Mouse (Mus musculus) thymus, postnatal 25 days (tissue): ENCODE measurements around the gene Scrn3.

ENCODE experiments used
- DNase-seq: peaks from one replicate; pipeline ENCODE4 v3.0.0; 2022

The Scrn3 gene

DNA sequence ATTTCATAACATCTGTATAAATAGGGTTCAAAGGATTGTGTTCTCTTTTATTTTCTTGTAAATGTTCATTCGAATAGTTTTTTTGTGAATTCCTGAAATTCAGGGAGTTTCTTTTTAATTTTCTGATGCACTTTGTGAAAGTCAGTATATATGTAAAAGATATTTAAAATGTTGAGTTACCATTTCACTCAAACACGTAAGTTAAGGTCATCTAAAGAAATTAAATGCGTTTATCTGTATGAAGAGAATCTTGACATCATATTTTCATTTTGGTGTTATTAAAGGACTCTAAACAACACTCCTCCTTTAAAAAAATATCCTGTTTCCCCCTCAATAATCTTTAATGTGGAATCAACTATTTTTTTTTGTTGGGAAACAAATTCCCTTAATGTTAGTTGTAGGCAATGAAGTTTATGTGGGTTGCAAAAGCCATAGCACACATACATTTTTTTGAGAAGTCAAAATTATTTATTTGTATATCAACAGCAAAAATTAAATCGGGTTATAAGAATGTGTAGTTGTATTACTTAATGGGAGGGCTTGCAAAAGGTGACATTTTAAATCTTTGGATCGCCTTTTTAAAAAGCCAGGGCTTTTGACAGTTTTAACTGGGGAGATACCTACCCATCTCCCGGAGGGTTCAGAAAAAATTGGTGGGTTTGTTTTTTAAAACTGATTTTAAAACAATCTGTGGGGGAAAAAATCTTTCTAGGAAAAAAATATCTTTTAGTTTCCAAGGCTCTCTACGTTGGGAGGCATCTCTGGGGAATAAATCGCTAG lies 37.0 kb upstream of the Scrn3 start:
- no peak for DNase-seq

DNA sequence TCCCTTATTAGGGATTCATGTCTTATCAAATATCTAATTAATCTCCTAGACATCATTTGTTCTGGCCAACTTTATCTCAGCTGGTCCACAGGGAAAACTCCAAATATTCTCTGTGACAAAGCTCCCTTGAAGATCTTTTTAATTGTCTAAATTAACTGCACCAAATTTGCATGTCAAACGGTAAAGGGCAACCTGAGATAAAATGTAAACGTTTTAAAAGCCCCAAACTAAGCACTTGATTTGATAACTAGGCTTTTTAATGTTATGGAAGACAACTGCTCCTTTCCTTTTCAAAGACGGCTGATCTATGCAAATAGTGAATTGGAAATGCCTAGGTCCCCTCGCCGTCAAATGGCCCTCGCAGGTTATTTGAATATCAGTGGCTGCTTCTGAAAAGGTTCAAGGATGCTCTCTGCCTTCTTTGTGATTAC lies 36.2 kb upstream of the Scrn3 start:
- peak; percentile 33 for DNase-seq

DNA sequence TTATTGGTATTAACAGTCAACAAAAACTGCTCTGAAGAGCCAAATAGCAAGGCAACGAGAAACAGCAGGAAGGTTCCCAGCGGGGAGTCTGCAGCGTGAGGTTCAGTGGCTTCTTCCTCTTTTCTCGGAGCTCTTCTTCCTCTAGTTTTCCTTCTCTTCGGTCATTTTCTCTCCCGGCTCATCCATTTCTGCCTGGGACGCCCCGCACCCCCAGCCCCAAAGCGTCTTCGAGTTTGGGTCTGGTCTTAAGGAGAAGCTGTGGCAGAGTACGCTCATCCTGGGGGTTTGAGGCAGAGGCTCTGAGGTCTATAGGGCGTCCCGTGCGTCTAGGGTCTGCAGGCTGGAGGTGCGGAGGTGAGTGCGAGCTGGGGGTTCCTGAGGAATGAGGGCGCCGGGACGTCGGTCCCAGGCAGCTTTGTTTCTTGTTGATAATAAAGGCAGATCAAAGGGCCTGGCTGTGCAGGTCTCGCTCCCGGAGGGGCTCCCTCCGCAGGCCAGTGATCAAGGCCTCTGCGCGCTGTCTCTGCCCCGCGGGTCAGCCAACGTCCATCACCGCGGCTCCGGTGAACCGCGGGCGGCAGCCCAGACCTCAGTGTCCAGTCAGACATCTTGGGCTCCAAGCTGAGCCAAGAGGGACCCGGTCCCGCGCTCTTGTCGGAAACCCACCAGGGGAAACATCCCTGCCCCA lies 35.2 kb upstream of the Scrn3 start:
- peak; percentile 36 for DNase-seq

DNA sequence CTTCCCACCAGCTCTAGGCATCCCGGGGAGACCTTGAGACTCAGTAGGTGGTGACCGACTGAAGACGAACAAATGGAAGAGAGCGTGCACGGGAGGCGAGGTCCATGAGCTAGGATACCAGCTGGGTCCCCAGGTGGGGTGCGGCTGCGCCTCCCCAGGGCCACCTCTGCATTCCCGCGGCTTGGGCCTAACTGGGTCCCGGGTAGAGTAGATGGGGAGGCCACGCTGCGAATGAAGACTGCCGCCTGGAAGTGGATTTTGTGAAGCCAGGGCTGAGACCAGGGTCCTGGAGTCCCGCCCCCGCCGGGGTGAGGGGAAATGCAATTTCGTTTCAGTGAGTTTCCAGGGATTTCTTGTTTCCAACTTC lies 34.7 kb upstream of the Scrn3 start:
- peak; percentile 24 for DNase-seq

DNA sequence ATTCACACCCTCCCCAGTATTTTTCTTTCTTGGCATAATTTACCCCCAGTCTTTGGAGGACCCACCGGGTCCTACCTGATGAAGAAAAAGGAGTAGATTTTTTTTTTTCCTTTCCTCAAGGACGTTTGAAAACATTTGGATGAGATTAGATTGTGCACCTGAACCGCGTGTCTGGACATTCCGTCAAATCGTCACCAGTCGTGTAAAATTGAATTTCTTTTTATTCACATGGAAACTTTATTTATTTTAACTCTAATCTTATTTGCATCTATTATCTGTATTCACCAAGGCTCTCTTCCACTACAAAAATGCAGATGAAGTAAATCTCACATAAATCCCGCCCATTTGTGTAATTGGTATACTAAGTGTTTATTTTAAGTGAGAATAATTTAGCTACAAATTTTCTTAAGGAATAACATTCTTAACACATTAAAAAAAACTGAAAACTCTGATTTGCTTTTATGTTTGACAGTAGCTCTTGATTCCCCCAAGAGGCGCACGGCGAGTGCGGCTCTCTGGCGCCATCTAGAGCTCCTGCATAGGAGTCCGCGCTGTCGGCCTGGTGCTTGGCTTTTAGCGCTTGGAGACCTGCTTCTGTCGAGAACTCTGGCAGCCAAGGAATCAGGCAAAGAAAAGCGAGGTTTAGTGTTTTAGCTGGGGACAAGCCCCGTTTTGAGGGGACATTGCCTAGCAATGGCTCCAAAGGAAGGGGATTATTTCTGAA lies 34.1 kb upstream of the Scrn3 start:
- DNase-seq = peak; percentile 89

DNA sequence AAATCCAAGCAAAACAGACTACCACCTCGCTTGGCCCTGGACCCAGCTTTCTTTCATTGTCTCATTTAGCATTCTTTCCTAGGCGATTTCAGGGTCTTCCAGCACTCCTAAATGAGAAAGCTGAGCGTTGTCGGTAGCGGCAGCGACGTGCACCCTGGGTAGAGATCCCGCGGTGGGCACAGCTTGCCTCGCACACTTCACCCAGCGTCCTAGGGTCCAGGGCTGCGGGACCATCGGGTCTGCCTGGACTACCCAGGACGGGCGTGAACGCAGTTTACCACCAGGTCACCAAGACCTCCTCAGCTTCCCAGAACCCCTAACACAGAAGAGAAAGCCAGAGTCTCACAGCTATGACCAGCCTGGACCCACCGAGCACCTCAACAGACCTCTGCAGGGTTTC lies 33.5 kb upstream of the Scrn3 start:
- no peak for DNase-seq

GRCm38 (mm10) chr2:73279271-73280038 lies 32.9 kb upstream of the Scrn3 start:
- no peak for DNase-seq

GRCm38 (mm10) chr2:73280356-73281047 lies 31.9 kb upstream of the Scrn3 start:
- DNase-seq = no peak

GRCm38 (mm10) chr2:73281048-73281661 lies 31.2 kb upstream of the Scrn3 start:
- no peak for DNase-seq

DNA sequence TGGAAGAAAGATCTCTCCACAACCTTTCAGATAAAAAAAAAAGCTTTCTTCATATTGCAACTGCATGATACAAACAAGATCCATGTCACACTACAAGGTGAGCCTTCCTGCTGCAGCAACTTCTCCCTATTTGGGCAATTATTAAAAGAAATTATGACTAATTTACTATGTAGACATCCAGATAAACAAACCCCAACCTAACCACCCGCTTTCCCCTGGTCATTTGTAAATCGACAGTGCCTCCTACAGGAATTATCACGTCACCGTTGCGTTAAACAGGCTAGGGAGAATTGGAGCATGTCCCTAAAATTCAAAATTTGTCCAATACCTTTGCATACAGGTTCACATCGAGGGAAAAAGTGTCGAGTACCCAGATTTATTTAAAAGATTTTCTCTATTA lies 30.7 kb upstream of the Scrn3 start:
- DNase-seq = no peak

DNA sequence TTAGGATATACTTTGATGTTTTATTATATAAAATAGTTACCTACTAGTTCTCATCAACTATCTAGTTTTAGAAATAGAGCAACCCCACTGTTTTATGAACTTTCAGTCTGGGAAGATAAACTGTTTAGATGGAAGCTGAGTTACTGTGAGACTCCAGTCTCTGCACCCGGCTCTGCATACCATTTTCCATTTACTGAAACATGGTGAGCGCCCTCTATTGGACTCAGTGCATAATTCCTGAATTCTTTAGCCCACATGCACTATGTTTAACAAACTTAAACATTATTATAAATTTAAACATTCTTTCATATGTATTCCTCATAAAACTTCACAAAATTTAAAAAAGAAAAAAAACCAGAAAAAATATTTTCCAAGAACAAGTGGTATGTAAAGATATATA lies 26.8 kb upstream of the Scrn3 start:
- no peak for DNase-seq

GRCm38 (mm10) chr2:73291130-73291529 lies 21.3 kb upstream of the Scrn3 start:
- DNase-seq = no peak

GRCm38 (mm10) chr2:73295023-73295422 lies 17.4 kb upstream of the Scrn3 start:
- no peak for DNase-seq

DNA sequence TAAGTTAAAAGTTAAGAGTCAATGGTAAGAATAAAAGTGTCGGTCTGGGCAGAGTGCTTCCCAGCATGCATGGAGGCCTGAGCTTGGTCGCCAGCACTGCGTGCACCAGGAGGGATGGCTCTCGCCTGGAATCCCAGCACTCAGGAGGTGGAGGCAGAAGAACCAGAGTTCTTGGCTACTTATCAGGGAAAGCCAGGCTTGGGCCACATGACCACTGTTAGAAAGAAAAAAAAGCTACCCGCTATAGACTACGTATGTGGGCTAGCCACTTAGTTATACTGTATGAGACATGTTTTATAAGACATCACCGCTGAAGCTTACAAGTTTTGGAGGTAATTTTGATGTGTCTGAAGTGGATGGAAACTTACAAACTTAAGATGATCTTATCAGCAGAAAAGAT lies 14.2 kb upstream of the Scrn3 start:
- DNase-seq = no peak

GRCm38 (mm10) chr2:73298841-73299240 lies 13.6 kb upstream of the Scrn3 start:
- no peak for DNase-seq

DNA sequence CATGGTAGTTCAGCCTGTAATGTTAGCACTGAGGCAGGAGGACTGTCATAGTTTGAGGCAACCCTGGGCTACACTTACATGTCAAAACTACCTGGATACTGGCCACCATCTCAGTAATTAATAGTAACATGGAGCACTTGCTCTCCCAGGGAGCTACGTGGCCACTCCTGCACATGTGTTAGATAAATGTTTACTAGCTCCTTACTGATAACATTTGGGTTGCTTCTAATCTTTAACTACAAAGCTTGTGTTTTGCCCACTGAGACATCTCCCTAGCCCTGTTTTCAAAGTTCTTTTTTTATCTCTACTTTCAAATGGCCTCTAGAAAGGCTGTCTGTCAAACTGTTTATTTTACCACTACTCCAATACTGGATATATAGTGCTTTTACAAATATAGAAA lies 10.4 kb upstream of the Scrn3 start:
- DNase-seq = no peak

DNA sequence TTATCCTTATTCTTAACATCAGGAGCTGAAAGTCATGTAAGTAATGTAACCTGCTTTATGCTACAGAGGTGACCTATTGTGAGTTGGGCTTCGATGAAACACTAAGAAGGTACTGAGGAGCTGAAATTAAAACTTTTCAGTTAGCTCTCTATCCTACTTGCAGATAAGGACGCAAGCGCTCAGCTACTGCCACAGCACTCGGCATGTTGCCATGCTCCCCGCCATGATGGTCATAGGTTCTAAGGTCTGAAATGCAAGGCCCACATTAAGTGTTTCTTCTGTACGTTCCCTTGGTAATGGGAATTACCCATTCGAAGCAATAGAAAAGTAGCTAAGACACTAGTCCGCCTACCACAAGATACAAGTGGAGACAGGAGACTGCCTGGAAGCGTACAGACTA lies 9.7 kb upstream of the Scrn3 start:
- no peak for DNase-seq

GRCm38 (mm10) chr2:73304506-73304905 lies 7.9 kb upstream of the Scrn3 start:
- no peak for DNase-seq

GRCm38 (mm10) chr2:73306006-73306405 lies 6.4 kb upstream of the Scrn3 start:
- DNase-seq = no peak

DNA sequence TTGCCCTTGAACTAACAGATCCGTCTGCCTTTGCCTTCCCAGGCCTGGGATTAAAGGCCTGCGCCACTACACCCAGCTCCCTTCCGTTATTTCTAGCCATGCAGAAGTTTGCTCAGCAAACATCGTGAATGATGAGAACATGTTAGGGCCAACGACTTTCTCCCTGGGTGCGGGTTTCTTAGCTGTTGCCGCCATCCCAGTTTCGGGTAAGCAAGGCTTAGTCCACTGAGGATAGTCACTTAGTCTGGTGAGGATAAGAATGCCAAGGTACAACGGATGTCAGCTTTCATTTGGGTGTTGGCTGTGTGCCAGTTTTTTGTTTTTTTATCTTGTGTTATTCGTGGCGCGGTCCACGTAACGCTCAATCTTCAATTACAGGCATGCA lies 708 bp downstream of the Scrn3 start:
- peak; percentile 27 for DNase-seq

DNA sequence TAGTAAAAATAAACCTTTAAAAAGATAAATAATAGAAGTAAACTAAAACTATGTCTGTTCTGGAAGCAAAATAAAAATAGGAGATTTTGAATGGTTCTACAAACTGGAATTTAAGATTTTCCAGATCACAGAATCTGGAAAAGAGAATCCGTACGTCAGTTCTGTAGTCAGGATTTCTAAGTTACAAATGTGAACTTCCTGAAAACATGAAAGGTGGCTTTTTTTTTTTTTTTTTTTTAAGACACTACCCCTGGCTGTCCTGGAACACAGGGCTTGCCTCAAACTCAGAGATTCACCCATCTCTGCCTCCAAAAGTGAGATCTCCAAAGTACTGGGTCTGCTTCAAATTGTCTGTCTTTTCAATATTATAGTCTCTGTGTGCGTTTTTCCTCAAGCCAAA lies 1.9 kb downstream of the Scrn3 start:
- no peak for DNase-seq

DNA sequence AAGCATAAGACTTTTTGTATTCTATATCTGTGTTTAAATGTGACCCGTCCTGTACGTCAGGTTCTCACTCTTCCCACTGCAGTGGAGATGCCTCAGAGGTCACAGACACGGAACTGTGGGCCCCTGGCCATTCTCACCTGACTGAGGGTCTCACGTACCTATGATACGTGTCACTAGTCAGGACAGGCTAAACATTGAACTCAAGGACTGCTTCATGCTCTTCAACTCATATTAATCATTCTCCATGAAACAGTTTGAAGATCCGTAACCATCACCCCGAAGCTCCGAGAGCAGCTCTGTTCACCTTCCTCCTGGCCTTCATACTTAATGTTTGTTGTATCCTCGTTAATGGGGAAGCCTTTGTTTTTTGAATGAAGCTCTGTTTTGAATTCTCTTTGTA lies 5.0 kb downstream of the Scrn3 start:
- DNase-seq = no peak
